Mouse (Mus musculus) kidney, adult 2 months (tissue): Measurements from ENCODE around the gene Dlx6. TPM values are rescaled to one million over a fixed set of nuclear protein-coding genes. Genes with fewer than 3 reads are reported as not detected.

Experiments used
- DNase-seq: peaks from one replicate; pipeline ENCODE4 v3.0.0; 2021
- H3K27ac ChIP-seq: fragments of 200-500 bp; 2 replicates; pipeline ENCODE4 v1.5.1; 2012; ENCODE audit warnings: low read depth, low read length, control low read depth, inconsistent platforms; ENCODE audit not compliant: insufficient read depth
- H3K27me3 ChIP-seq: fragments of 200-500 bp; replicated peaks from 2 replicates; pipeline ENCODE4 v1.6.1; 2012; ENCODE audit warnings: mild to moderate bottlenecking, moderate library complexity, low read length, inconsistent platforms; ENCODE audit not compliant: control insufficient read depth, insufficient read depth
- H3K36me3 ChIP-seq: fragments of 200-500 bp; 2 replicates; pipeline ENCODE4 v1.6.1; 2012; ENCODE audit warnings: mild to moderate bottlenecking, moderate library complexity, low read length, inconsistent platforms; ENCODE audit not compliant: control insufficient read depth, insufficient read depth
- H3K4me1 ChIP-seq: fragments of 200-500 bp; 2 replicates; pipeline ENCODE4 v1.6.1; 2011; ENCODE audit warnings: low read length; ENCODE audit not compliant: control insufficient read depth, insufficient read depth
- H3K4me3 ChIP-seq: fragments of 200-500 bp; 2 replicates; pipeline ENCODE4 v1.5.1; 2011; ENCODE audit warnings: mild to moderate bottlenecking, low read depth, low read length, control low read depth; ENCODE audit not compliant: insufficient read depth
- CTCF ChIP-seq: fragments of 200-500 bp; conservative IDR thresholded peaks from 2 replicates; pipeline ENCODE4 v1.5.1; 2011; ENCODE audit warnings: low read depth, mild to moderate bottlenecking, control low read depth, low read length, moderate library complexity, mixed read lengths; ENCODE audit not compliant: insufficient read depth, insufficient read length
- POLR2A ChIP-seq: fragments of 200-500 bp; IDR thresholded peaks from one replicate; pipeline ENCODE4 v1.6.1; 2011; ENCODE audit warnings: low read depth, low read length, control low read depth
- WGBS: fragments of 180-500 bp; shearing (Covaris S2); methylation state at CpG from one replicate; pipeline ENCODE4 v1.1.7; 2018; 5-methylcytosine and 5-hydroxymethylcytosine counted together
- polyA plus RNA-seq: library from polyadenylated mRNA; depleted of rRNA; stranded (reverse); fragments of >200 nt; gene quantifications from 2 replicates; pipeline ENCODE4 v1.2.3, GENCODE M21; 2012

The Dlx6 gene
- polyA plus RNA-seq, 1 experiment: not detected

- H3K4me1 ChIP-seq: no peaks in the 10 kb centered on the region
- H3K27me3 ChIP-seq: peaks cover 9% of the 10 kb centered on the region
- no peak for DNase-seq
- 11% methylated on average over 5 of the region's 5 CpGs for WGBS
- TF ChIP-seq POLR2A (no peak), CTCF (no peak)
- H3K36me3 ChIP-seq: no peaks in the 10 kb centered on the region
- H3K27ac ChIP-seq: no peak overlapping the region
- H3K4me3 ChIP-seq: no peak overlapping the region
Observed at GRCm38 (mm10) chr6:6872873-6873272, 9.7 kb downstream of the Dlx6 start.

- no peaks in the 10 kb centered on the region for H3K36me3 ChIP-seq
- DNase-seq: no peak
- peaks cover 10% of the 10 kb centered on the region for H3K27me3 ChIP-seq
- H3K4me1 ChIP-seq: no peaks in the 10 kb centered on the region
- 5% methylated on average over 19 of the region's 19 CpGs for WGBS
- H3K27ac ChIP-seq: no peak overlapping the region
- TF ChIP-seq CTCF: no peak
- TF ChIP-seq POLR2A: no peak
- no peak overlapping the region for H3K4me3 ChIP-seq
Observed at GRCm38 (mm10) chr6:6873476-6874072, 10.4 kb downstream of the Dlx6 start.

- 2% methylated on average over 24 of the region's 25 CpGs for WGBS
- H3K27me3 ChIP-seq: peaks cover 13% of the 10 kb centered on the region
- no peak overlapping the region for H3K27ac ChIP-seq
- no peaks in the 10 kb centered on the region for H3K36me3 ChIP-seq
- DNase-seq: no peak
- H3K4me3 ChIP-seq: no peak overlapping the region
- no peak for TF ChIP-seq POLR2A
- TF ChIP-seq CTCF: no peak
- no peaks in the 10 kb centered on the region for H3K4me1 ChIP-seq
Observed at GRCm38 (mm10) chr6:6874073-6874771, 11.1 kb downstream of the Dlx6 start.

- Histone ChIP-seq H3K27me3 (peaks cover 15% of the 10 kb centered on the region), H3K4me3 (no peak overlapping the region), H3K36me3 (no peaks in the 10 kb centered on the region), H3K27ac (no peak overlapping the region), H3K4me1 (no peaks in the 10 kb centered on the region)
- WGBS: 4% methylated on average over 11 of the region's 11 CpGs
- TF ChIP-seq POLR2A (no peak), CTCF (no peak)
- DNase-seq: no peak
Observed at GRCm38 (mm10) chr6:6875136-6875535, 12.0 kb downstream of the Dlx6 start.

- Histone ChIP-seq H3K4me1 (no peaks in the 10 kb centered on the region), H3K27me3 (peaks cover 15% of the 10 kb centered on the region; the same call in 1 of the 2 replicates), H3K27ac (no peak overlapping the region), H3K36me3 (no peaks in the 10 kb centered on the region), H3K4me3 (no peak overlapping the region)
- DNase-seq: no peak
- WGBS: 11% methylated on average over 9 of the region's 9 CpGs
- no peak for TF ChIP-seq POLR2A
- no peak for TF ChIP-seq CTCF
Observed at GRCm38 (mm10) chr6:6875676-6876075, 12.5 kb downstream of the Dlx6 start.

- Histone ChIP-seq H3K27me3 (peaks cover 14% of the 10 kb centered on the region; the same call in 1 of the 2 replicates), H3K4me3 (no peak overlapping the region), H3K4me1 (no peaks in the 10 kb centered on the region), H3K27ac (no peak overlapping the region), H3K36me3 (no peaks in the 10 kb centered on the region)
- TF ChIP-seq CTCF (no peak), POLR2A (no peak)
- no peak for DNase-seq
- WGBS: 5% methylated on average over 2 of the region's 2 CpGs
Observed at GRCm38 (mm10) chr6:6876231-6876630, 13.1 kb downstream of the Dlx6 start.

- WGBS: 22% methylated on average over 7 of the region's 7 CpGs
- Histone ChIP-seq H3K27ac (no peak overlapping the region), H3K27me3 (peaks cover 17% of the 10 kb centered on the region; the same call in 1 of the 2 replicates), H3K4me1 (no peaks in the 10 kb centered on the region), H3K36me3 (no peaks in the 10 kb centered on the region), H3K4me3 (no peak overlapping the region)
- DNase-seq: no peak
- no peak for TF ChIP-seq CTCF
- no peak for TF ChIP-seq POLR2A
Observed at GRCm38 (mm10) chr6:6876731-6877130, 13.6 kb downstream of the Dlx6 start.
